Mouse (Mus musculus) erythroblast, embryonic 14.5 days (primary cell): ENCODE results near the gene Usp30. TPM values are rescaled to one million over a fixed set of nuclear protein-coding genes. Genes with fewer than 3 reads are reported as not detected.

Source experiments
- H3K27me3 ChIP-seq: 2 replicates; pipeline ENCODE4 v1.6.1; 2012; ENCODE audit warnings: inconsistent platforms; ENCODE audit not compliant: control insufficient read depth
- H3K36me3 ChIP-seq: 2 replicates; pipeline ENCODE4 v1.6.1; 2012; ENCODE audit warnings: mild to moderate bottlenecking, inconsistent platforms; ENCODE audit not compliant: control insufficient read depth
- H3K4me1 ChIP-seq: 2 replicates; pipeline ENCODE4 v1.6.1; 2012; ENCODE audit warnings: inconsistent platforms; ENCODE audit not compliant: control insufficient read depth
- H3K4me3 ChIP-seq: replicated peaks from 2 replicates; pipeline ENCODE3; 2012; ENCODE audit warnings: moderate library complexity, mild to moderate bottlenecking, inconsistent platforms
- H3K9me3 ChIP-seq: 2 replicates; pipeline ENCODE4 v1.6.1; 2012; ENCODE audit warnings: low read length, inconsistent platforms, mixed read lengths; ENCODE audit not compliant: control insufficient read depth
- GATA1 ChIP-seq: IDR thresholded peaks from 2 replicates; pipeline ENCODE4 v1.6.1; 2012; ENCODE audit warnings: low read length, inconsistent platforms, mixed read lengths
- TAL1 ChIP-seq: IDR thresholded peaks from 3 replicates; pipeline ENCODE4 v1.6.1; 2012; ENCODE audit warnings: low read length, inconsistent platforms, mixed read lengths
- polyA plus RNA-seq: library from polyadenylated mRNA; stranded (reverse); fragments of >175 nt; gene quantifications from 2 replicates; pipeline ENCODE4 v1.2.3, GENCODE M21; 2012

Usp30 gene
- polyA plus RNA-seq, 1 experiment, result 0.10 TPM

DNA sequence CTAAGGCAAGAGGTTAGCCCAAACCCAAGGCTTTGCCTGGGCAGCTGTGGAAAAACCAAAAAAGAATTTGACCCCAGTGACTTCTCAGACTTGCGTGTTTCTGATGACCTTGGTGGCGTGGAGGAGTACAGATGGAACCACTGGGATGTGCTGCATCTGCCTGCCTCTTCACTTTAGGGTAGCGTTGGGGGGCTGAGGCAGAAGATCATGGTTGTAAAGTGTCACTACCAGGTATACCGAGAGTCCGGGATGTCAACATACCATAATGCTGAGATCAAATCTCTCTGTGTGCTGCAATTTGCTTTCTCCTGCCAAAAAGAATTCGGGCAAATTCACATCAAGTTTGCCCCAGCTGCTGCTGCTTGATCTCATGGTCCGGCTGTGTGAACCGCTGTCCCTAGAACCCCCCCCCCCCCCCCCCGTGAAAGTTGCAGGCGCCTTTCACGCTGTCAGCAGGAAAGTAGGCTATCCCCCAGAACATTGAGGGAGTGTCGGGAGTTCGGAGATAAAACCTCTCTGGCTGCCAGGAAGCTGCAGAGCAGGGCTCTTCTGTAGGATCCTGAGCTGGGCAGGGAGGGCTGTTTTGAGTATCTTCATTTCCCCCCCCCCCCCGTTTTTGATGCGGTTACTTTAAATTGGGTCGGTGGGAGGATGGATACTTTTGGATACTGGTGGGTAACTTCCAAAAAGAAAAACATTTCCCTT is 108.8 kb downstream of the Usp30 start:
- TF ChIP-seq TAL1, result no peak
- TF ChIP-seq GATA1, result no peak

More for the DNA sequence above, 108.8 kb downstream of the Usp30 start:
- Histone ChIP-seq H3K9me3 (no peaks in the 10 kb centered on the region), H3K4me1 (peaks cover 22% of the 10 kb centered on the region), H3K27me3 (no peaks in the 10 kb centered on the region; the same call in none of the 2 replicates), H3K36me3 (no peaks in the 10 kb centered on the region), H3K4me3 (no peak overlapping the region)

Other genes with a start within 250 kb of the Usp30 start
- gene Selplg, start 232.8 kb upstream of the Usp30 start, polyA plus RNA-seq, result 1.1 and 1.4 TPM in 2 replicates
- gene Coro1c, start 156.7 kb upstream of the Usp30 start, polyA plus RNA-seq, result 2.0 and 2.4 TPM in 2 replicates
- 3.3 TPM in 2 replicates for gene Ssh1, start 71.6 kb upstream of the Usp30 start, polyA plus RNA-seq
- not detected in 2 replicates for gene Dao, start 61.8 kb upstream of the Usp30 start, polyA plus RNA-seq
- gene Svop, start 26.1 kb downstream of the Usp30 start, polyA plus RNA-seq, result 0.04 TPM in 1 of 2 replicates, not detected in the other
- 0.91 and 1.8 TPM in 2 replicates for gene Alkbh2, start 62.8 kb downstream of the Usp30 start, polyA plus RNA-seq
- gene Ung, start 64.9 kb downstream of the Usp30 start, polyA plus RNA-seq, result 2.7 and 3.7 TPM in 2 replicates
- under 0.01 and 0.01 TPM in 2 replicates for gene Acacb, start 81.1 kb downstream of the Usp30 start, polyA plus RNA-seq
- gene Foxn4, start 208.3 kb downstream of the Usp30 start, polyA plus RNA-seq, result not detected in 2 replicates
- gene Myo1h, start 223.7 kb downstream of the Usp30 start, polyA plus RNA-seq, result not detected in 2 replicates